Mouse (Mus musculus): Measurements from ENCODE around the gene Abcb9. TPM values are rescaled to one million over a fixed set of nuclear protein-coding genes. Genes with fewer than 3 reads are reported as not detected.

Abcb9 gene
- polyA plus RNA-seq, 1 experiment from 2014 or later, result 6.7 TPM

DNA sequence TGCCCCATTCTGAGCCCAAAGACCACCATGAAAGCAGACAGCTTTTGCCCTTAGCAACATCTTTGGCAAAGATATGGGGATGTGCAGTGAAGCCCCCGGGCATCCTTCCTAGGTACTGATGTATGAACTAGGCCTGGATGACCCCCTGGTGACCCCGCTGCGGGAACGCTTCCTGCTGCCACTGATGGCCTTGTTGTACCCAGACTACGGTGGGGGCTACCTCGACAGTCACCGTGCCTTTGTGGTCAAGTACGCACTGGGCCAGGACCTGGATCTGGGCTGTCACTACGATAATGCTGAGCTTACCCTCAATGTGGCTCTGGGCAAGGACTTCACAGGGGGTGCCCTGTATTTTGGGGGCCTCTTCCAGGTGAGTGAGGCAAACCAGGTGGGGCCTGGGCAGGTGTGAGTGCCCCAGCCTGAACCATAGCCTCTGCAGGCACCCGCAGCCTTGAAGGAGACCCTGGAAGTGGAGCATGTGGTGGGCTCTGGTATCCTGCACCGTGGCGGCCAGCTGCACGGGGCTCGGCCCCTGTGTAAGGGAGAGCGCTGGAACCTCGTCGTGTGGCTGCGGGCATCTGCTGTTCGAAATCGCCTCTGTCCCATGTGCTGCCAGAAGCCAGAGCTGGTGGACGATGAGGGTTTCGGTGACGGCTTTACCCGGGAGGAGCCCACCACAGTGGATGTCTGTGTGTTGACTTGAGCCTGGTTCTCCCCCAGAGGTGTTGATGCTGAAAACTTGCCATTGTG lies 18.9 kb upstream of the Abcb9 start:
- H3K9ac ChIP-seq (ENCODE audit: low read depth, low read length), result no peak overlapping the region
- H3K36me3 ChIP-seq (ENCODE audit: control insufficient read depth, insufficient read depth), result peaks cover 4% of the 10 kb centered on the region; the same call in 1 of the 2 replicates
- H3K4me2 ChIP-seq (ENCODE audit: low read depth, low read length), result no peak overlapping the region
- H3K9me3 ChIP-seq (replicated peaks; ENCODE audit: control insufficient read depth, low read length), result no peaks in the 10 kb centered on the region
- no peak overlapping the region for H3K4me3 ChIP-seq (ENCODE audit: low read depth, low read length)
- ATAC-seq (ENCODE audit: low read depth), result no peak
- H3K27me3 ChIP-seq (ENCODE audit: control insufficient read depth, insufficient read depth, low read depth, low read length), result no peaks in the 10 kb centered on the region
- WGBS (ENCODE audit: insufficient replicate concordance), result 89% methylated on average over 24 of the region's 24 CpGs
- H3K27ac ChIP-seq (ENCODE audit: low read length), result no peak overlapping the region
- H3K4me1 ChIP-seq (ENCODE audit: control insufficient read depth, low read depth, low read length), result peaks cover 43% of the 10 kb centered on the region

DNA sequence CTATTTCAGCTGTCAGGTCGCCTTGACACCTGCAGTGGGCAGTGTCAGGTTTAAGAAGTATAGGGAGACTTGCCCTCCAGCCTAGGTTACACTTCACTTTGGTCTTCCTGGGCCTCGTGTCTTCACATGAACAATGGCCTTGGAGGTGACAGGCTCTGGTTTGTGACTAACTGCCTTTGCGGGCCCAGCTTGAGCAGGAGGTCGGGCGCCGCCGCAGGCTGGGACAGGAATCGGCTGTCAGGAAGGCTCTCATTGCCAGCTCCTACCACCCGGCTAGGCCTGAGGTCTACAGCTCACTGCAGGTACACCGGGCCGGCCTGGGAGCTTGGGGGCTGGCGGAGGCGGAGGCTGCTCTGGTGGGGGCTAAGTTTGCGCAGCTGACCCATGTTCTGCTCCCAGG lies 17.4 kb upstream of the Abcb9 start:
- Histone ChIP-seq H3K4me1 (ENCODE audit: control insufficient read depth, low read depth, low read length) (peaks cover 43% of the 10 kb centered on the region), H3K36me3 (ENCODE audit: control insufficient read depth, insufficient read depth) (peaks cover 1% of the 10 kb centered on the region; the same call in 1 of the 2 replicates), H3K27ac (ENCODE audit: low read length) (peak overlapping the region; percentile 98), H3K9me3 (replicated peaks; ENCODE audit: control insufficient read depth, low read length) (no peaks in the 10 kb centered on the region), H3K4me2 (ENCODE audit: low read depth, low read length) (peak overlapping the region; percentile 98), H3K4me3 (ENCODE audit: low read depth, low read length) (peak overlapping the region; percentile 98), H3K9ac (ENCODE audit: low read depth, low read length) (peak overlapping the region; percentile 91), H3K27me3 (ENCODE audit: control insufficient read depth, insufficient read depth, low read depth, low read length) (no peaks in the 10 kb centered on the region)
- ATAC-seq (ENCODE audit: low read depth), result no peak
- 17% methylated on average over 14 of the region's 14 CpGs for WGBS (ENCODE audit: insufficient replicate concordance)

DNA sequence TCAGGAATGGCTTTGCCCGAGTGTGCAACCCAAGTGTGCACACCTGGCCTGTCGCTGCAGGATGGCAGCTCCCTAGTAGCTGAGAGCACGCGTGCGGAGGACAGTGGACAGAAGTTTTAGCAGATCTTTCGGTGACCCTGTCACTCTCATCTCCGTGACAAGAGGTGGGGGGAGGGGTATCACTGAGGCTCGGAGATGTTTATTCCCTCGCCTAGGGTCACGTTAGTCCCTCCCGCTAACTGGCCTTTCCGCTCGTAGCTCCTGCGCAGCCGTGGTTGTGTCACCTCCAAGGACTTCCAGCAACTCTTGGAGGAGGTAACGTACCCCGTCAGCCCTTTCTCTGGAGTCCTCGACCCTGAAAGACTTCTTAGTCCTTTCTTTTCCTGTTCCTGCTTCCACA lies 16.9 kb upstream of the Abcb9 start:
- Histone ChIP-seq H3K4me1 (ENCODE audit: control insufficient read depth, low read depth, low read length) (peaks cover 43% of the 10 kb centered on the region), H3K4me3 (ENCODE audit: low read depth, low read length) (peak overlapping the region; percentile 98), H3K4me2 (ENCODE audit: low read depth, low read length) (peak overlapping the region; percentile 98), H3K27me3 (ENCODE audit: control insufficient read depth, insufficient read depth, low read depth, low read length) (no peaks in the 10 kb centered on the region), H3K27ac (ENCODE audit: low read length) (peak overlapping the region; percentile 98), H3K9me3 (replicated peaks; ENCODE audit: control insufficient read depth, low read length) (no peaks in the 10 kb centered on the region), H3K36me3 (ENCODE audit: control insufficient read depth, insufficient read depth) (no peaks in the 10 kb centered on the region; the same call in 1 of the 2 replicates), H3K9ac (ENCODE audit: low read depth, low read length) (peak overlapping the region; percentile 91)
- no peak; the same call in 1 of the 2 replicates for ATAC-seq (ENCODE audit: low read depth)
- WGBS (ENCODE audit: insufficient replicate concordance), result under 1% methylated on average over 18 of the region's 18 CpGs

DNA sequence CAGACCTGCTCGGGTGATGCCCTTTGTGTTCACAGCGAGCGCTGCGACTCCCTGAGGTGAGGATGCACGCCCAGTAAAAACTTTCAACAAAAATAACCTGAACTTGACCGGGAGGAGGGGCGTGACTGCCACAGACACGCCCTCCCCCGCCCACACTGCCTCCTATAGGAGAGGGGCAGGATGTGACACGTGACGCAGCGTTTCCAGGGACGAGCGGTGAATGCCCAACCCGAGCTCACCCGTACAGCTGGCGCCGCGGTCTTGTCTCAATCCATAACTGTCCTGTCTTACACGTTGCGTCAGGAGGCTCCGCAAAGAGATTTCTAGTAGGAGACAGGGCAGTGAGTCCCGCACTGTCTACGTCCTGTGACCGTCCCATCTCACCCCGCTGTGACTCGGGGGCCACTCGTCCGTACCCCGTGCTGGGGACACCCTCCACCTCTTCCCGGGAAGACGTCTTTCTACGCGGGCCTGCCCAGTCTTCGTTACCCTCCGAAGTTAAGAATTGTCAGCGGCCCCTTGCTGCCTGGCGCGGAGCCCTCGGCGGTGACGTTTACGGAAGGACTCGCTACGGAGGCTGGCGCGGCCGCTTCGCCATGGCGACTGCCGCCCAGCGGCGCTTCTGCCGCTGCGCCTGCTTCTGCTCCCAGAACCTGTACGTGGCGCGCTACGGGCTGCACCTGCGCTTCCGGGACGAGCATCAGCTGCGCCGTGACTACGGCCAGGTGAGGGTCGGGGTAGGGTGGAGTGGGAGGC lies 16.3 kb upstream of the Abcb9 start, which contains the start of gene Ogfod2:
Gene Ogfod2 (plus strand): TSS at position 556 of the 756 bp plus-strand sequence.
- WGBS (ENCODE audit: insufficient replicate concordance), result under 1% methylated on average over 66 of the region's 66 CpGs
- Histone ChIP-seq H3K27me3 (ENCODE audit: control insufficient read depth, insufficient read depth, low read depth, low read length) (no peaks in the 10 kb centered on the region), H3K9ac (ENCODE audit: low read depth, low read length) (peak within 1 kb of the TSS; percentile 91), H3K4me1 (ENCODE audit: control insufficient read depth, low read depth, low read length) (peaks cover 37% of the 10 kb centered on the region), H3K9me3 (replicated peaks; ENCODE audit: control insufficient read depth, low read length) (no peaks in the 10 kb centered on the region), H3K4me2 (ENCODE audit: low read depth, low read length) (peak within 1 kb of the TSS; percentile 98), H3K27ac (ENCODE audit: low read length) (peak within 1 kb of the TSS; percentile 98), H3K36me3 (ENCODE audit: control insufficient read depth, insufficient read depth) (no peaks in the 10 kb centered on the region), H3K4me3 (ENCODE audit: low read depth, low read length) (peak within 1 kb of the TSS; percentile 98)
- peak; percentile 95 for ATAC-seq (ENCODE audit: low read depth)

DNA sequence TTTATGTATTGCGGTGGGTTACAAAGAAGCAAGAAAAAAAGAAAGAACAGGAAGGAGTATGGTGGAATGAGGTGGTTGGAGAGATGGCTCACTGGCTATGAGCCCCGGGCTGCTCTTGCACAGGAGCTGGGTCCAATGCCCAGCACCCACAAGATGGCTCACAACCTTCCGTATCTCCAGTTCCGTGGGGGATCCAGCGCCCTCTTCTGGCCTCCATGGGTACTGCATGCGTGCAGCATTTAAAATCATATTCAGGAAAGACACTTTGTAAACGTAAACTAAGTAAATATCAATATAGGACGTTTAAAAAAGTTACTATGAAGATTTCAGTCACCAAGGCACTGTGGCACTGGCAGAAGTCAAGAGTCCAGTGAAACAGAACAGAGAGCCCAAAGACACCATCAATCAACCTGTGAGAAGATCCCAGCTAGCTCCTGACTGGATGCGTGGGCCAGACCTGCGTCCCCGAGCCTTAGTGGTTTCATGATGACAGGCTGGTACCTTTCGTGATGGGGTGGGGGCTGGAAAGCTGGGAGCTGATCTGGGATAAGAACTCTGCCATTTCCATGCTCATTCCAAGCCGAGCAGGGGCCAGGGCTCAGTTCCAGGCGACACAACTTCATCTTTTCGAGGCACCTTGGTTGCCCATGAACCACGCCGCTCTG lies 15.6 kb upstream of the Abcb9 start:
- Histone ChIP-seq H3K4me2 (ENCODE audit: low read depth, low read length) (peak overlapping the region; percentile 98), H3K9ac (ENCODE audit: low read depth, low read length) (peak overlapping the region; percentile 91), H3K9me3 (replicated peaks; ENCODE audit: control insufficient read depth, low read length) (no peaks in the 10 kb centered on the region), H3K4me1 (ENCODE audit: control insufficient read depth, low read depth, low read length) (peaks cover 31% of the 10 kb centered on the region), H3K27ac (ENCODE audit: low read length) (peak overlapping the region; percentile 98), H3K4me3 (ENCODE audit: low read depth, low read length) (peak overlapping the region; percentile 98), H3K27me3 (ENCODE audit: control insufficient read depth, insufficient read depth, low read depth, low read length) (no peaks in the 10 kb centered on the region), H3K36me3 (ENCODE audit: control insufficient read depth, insufficient read depth) (no peaks in the 10 kb centered on the region)
- 20% methylated on average over 17 of the region's 17 CpGs for WGBS (ENCODE audit: insufficient replicate concordance)
- no peak for ATAC-seq (ENCODE audit: low read depth)

DNA sequence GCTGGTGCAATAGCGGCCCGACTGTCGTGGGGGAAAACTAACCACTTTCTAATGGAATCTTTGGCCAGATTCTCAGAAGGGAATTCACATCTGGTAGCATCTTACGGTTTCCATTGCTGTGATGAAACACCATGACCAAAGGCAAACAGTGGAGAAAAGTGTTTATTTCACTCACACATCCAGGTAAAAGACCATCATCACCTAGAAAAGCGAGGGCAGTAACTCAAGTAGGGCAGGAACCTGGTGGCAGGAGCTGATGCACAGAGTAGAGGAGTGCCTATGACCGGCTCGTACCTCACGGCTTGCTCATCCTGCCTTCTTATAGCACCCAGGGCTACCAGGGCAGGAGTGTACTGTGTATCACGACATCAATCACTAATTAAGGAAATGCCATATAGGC lies 8.0 kb upstream of the Abcb9 start:
- Histone ChIP-seq H3K27ac (ENCODE audit: low read length) (no peak overlapping the region), H3K9ac (ENCODE audit: low read depth, low read length) (no peak overlapping the region), H3K4me2 (ENCODE audit: low read depth, low read length) (no peak overlapping the region), H3K36me3 (ENCODE audit: control insufficient read depth, insufficient read depth) (no peaks in the 10 kb centered on the region), H3K4me3 (ENCODE audit: low read depth, low read length) (no peak overlapping the region), H3K27me3 (ENCODE audit: control insufficient read depth, insufficient read depth, low read depth, low read length) (no peaks in the 10 kb centered on the region), H3K9me3 (replicated peaks; ENCODE audit: control insufficient read depth, low read length) (no peaks in the 10 kb centered on the region), H3K4me1 (ENCODE audit: control insufficient read depth, low read depth, low read length) (no peaks in the 10 kb centered on the region)
- no peak for ATAC-seq (ENCODE audit: low read depth)
- 87% methylated on average over 9 of the region's 9 CpGs for WGBS (ENCODE audit: insufficient replicate concordance)

DNA sequence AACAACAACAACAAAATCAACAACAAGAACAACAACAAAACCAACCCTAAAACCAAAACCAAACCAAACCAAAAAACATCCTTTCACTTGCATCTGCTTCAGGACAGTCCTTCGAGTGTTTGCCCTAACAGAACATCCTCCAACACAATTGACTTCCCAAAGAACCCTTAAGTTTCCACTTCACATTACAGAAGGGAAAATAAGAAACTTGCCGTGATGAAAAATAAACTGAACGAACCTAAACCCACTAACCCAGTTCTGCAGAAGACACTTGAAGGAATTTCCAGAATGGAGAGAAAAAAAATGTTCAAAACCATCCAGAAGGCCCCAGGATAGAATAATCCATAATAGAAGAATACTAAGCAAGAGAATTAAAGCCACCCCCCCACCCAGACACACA lies 7.4 kb upstream of the Abcb9 start:
- H3K4me2 ChIP-seq (ENCODE audit: low read depth, low read length), result no peak overlapping the region
- no peak overlapping the region for H3K4me3 ChIP-seq (ENCODE audit: low read depth, low read length)
- 76% methylated on average over 3 of the region's 3 CpGs for WGBS (ENCODE audit: insufficient replicate concordance)
- H3K9me3 ChIP-seq (replicated peaks; ENCODE audit: control insufficient read depth, low read length), result no peaks in the 10 kb centered on the region
- ATAC-seq (ENCODE audit: low read depth), result no peak
- H3K27me3 ChIP-seq (ENCODE audit: control insufficient read depth, insufficient read depth, low read depth, low read length), result no peaks in the 10 kb centered on the region
- H3K9ac ChIP-seq (ENCODE audit: low read depth, low read length), result no peak overlapping the region
- no peaks in the 10 kb centered on the region for H3K4me1 ChIP-seq (ENCODE audit: control insufficient read depth, low read depth, low read length)
- no peaks in the 10 kb centered on the region for H3K36me3 ChIP-seq (ENCODE audit: control insufficient read depth, insufficient read depth)
- no peak overlapping the region for H3K27ac ChIP-seq (ENCODE audit: low read length)

DNA sequence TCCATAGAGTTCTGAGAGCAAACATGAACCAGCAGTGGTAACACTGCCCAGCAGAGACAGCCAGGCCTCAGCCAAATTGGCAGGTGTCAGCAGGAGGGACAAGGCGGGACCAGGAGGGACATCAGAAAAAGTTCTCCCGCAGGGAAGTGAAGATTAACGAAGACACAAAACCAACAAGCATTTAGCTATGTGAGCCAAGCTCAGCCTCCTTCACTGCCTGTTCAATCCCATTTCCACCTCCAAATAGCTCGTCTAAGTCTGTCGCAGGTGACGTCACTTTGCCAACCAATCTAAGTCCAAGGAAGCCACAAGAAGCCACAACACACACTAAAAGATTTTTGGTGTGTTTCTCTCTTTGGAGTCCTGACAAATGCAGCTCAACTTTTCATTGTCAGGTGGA lies 6.7 kb upstream of the Abcb9 start:
- Histone ChIP-seq H3K36me3 (ENCODE audit: control insufficient read depth, insufficient read depth) (no peaks in the 10 kb centered on the region), H3K27me3 (ENCODE audit: control insufficient read depth, insufficient read depth, low read depth, low read length) (no peaks in the 10 kb centered on the region), H3K4me3 (ENCODE audit: low read depth, low read length) (no peak overlapping the region), H3K4me1 (ENCODE audit: control insufficient read depth, low read depth, low read length) (no peaks in the 10 kb centered on the region), H3K27ac (ENCODE audit: low read length) (no peak overlapping the region), H3K9me3 (replicated peaks; ENCODE audit: control insufficient read depth, low read length) (no peaks in the 10 kb centered on the region), H3K4me2 (ENCODE audit: low read depth, low read length) (no peak overlapping the region), H3K9ac (ENCODE audit: low read depth, low read length) (no peak overlapping the region)
- 74% methylated on average over 6 of the region's 6 CpGs for WGBS (ENCODE audit: insufficient replicate concordance)
- ATAC-seq (ENCODE audit: low read depth), result no peak

Measured in liver, embryonic 16.5 days (tissue).